Mouse (Mus musculus): Measurements from ENCODE around the gene Mau2. TPM values are rescaled to one million over a fixed set of nuclear protein-coding genes. Genes with fewer than 3 reads are reported as not detected.
"Not testable (repeated sequence)": the region's sequence is repeated elsewhere in the genome, so short reads cannot be mapped to it uniquely, and the experiment has no call there.

The Mau2 gene
- polyA plus RNA-seq, 1 experiment from 2014 or later = 77.9 TPM

GRCm38 (mm10) chr8:69995776-69996588, 46.6 kb downstream of the Mau2 start, which contains the start of gene Gatad2a:
Gatad2a (minus strand) TSS chr8:69996384.
- ATAC-seq (ENCODE audit: low read depth) = peak; percentile 100
- under 1% methylated on average over 85 of the region's 87 CpGs for WGBS
- peak within 1 kb of the TSS; percentile 76 for H3K9ac ChIP-seq (replicated peaks; ENCODE audit: low read depth, low read length)

DNA sequence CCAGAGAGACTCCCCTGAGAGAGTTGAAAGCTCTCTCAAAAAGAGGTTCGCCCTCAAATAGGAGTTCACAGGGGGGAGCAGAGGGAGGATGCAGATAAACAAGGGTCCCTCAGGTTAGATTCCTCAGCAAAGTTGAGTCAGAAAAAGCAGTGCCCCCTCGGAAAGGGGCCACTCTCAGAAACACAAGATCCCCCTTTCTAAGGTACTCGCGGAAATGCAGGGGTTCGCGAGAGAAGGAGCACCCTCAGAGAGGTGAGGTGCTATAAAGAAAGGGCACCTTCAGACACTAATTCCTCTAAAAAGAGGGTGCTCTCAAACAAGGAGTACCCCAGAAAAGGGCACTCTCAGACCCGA, 47.1 kb downstream of the Mau2 start:
- no peaks in the 10 kb centered on the region; the same call in 1 of the 2 replicates for H3K36me3 ChIP-seq (ENCODE audit: control insufficient read depth, insufficient read depth, low read length)
- no peak for ATAC-seq (ENCODE audit: low read depth)
- peak overlapping the region; percentile 59 for H3K4me2 ChIP-seq (ENCODE audit: low read depth, low read length)
- peak overlapping the region; percentile 80 for H3K27ac ChIP-seq (ENCODE audit: low read depth, low read length)
- peaks cover 9% of the 10 kb centered on the region for H3K4me1 ChIP-seq (ENCODE audit: control insufficient read depth, insufficient read depth, low read length)
- 0% methylated on average over 7 of the region's 7 CpGs for WGBS
- peak overlapping the region; percentile 77 for H3K4me3 ChIP-seq (ENCODE audit: low read depth, low read length)
- no peaks in the 10 kb centered on the region for H3K9me3 ChIP-seq (ENCODE audit: control insufficient read depth, low read length)
- peak overlapping the region; percentile 76 for H3K9ac ChIP-seq (replicated peaks; ENCODE audit: low read depth, low read length)
- no peaks in the 10 kb centered on the region for H3K27me3 ChIP-seq (ENCODE audit: control insufficient read depth, insufficient read depth, low read length)

More at GRCm38 (mm10) chr8:69995776-69996588, 46.6 kb downstream of the Mau2 start, which contains the start of gene Gatad2a:
- H3K36me3 ChIP-seq (ENCODE audit: control insufficient read depth, insufficient read depth, low read length) = no peaks in the 10 kb centered on the region; the same call in 1 of the 2 replicates
- H3K27ac ChIP-seq (ENCODE audit: low read depth, low read length) = peak within 1 kb of the TSS; percentile 80
- peak within 1 kb of the TSS; percentile 89 for H3K4me2 ChIP-seq (ENCODE audit: low read depth, low read length)
- peaks cover 9% of the 10 kb centered on the region for H3K4me1 ChIP-seq (ENCODE audit: control insufficient read depth, insufficient read depth, low read length)
- H3K27me3 ChIP-seq (ENCODE audit: control insufficient read depth, insufficient read depth, low read length) = no peaks in the 10 kb centered on the region
- peak within 1 kb of the TSS; percentile 77 for H3K4me3 ChIP-seq (ENCODE audit: low read depth, low read length)
- H3K9me3 ChIP-seq (ENCODE audit: control insufficient read depth, low read length) = no peaks in the 10 kb centered on the region

GRCm38 (mm10) chr8:69988936-69989335, 53.6 kb downstream of the Mau2 start:
- H3K4me3 ChIP-seq (ENCODE audit: low read depth, low read length); H3K4me1 ChIP-seq (ENCODE audit: control insufficient read depth, insufficient read depth, low read length); H3K4me2 ChIP-seq (ENCODE audit: low read depth, low read length); H3K36me3 ChIP-seq (ENCODE audit: control insufficient read depth, insufficient read depth, low read length); H3K27ac ChIP-seq (ENCODE audit: low read depth, low read length); H3K27me3 ChIP-seq (ENCODE audit: control insufficient read depth, insufficient read depth, low read length); H3K9me3 ChIP-seq (ENCODE audit: control insufficient read depth, low read length); H3K9ac ChIP-seq (replicated peaks; ENCODE audit: low read depth, low read length); ATAC-seq (ENCODE audit: low read depth): not testable (repeated sequence)
- 99% methylated on average over 6 of the region's 7 CpGs for WGBS

- Histone ChIP-seq H3K9me3 (ENCODE audit: control insufficient read depth, low read length) (no peaks in the 10 kb centered on the region), H3K27me3 (ENCODE audit: control insufficient read depth, insufficient read depth, low read length) (no peaks in the 10 kb centered on the region), H3K27ac (ENCODE audit: low read depth, low read length) (no peak overlapping the region), H3K4me1 (ENCODE audit: control insufficient read depth, insufficient read depth, low read length) (no peaks in the 10 kb centered on the region), H3K9ac (replicated peaks; ENCODE audit: low read depth, low read length) (no peak overlapping the region), H3K36me3 (ENCODE audit: control insufficient read depth, insufficient read depth, low read length) (no peaks in the 10 kb centered on the region; the same call in 1 of the 2 replicates), H3K4me2 (ENCODE audit: low read depth, low read length) (no peak overlapping the region), H3K4me3 (ENCODE audit: low read depth, low read length) (no peak overlapping the region)
- ATAC-seq (ENCODE audit: low read depth) = no peak
These were observed 54.8 kb downstream of the Mau2 start for GRCm38 (mm10) chr8:69987744-69988143.

- no peaks in the 10 kb centered on the region for H3K27me3 ChIP-seq (ENCODE audit: control insufficient read depth, insufficient read depth, low read length)
- 91% methylated on average over 2 of the region's 2 CpGs for WGBS
- no peaks in the 10 kb centered on the region for H3K9me3 ChIP-seq (ENCODE audit: control insufficient read depth, low read length)
- no peak overlapping the region for H3K4me3 ChIP-seq (ENCODE audit: low read depth, low read length)
- H3K4me1 ChIP-seq (ENCODE audit: control insufficient read depth, insufficient read depth, low read length) = no peaks in the 10 kb centered on the region
- no peaks in the 10 kb centered on the region for H3K36me3 ChIP-seq (ENCODE audit: control insufficient read depth, insufficient read depth, low read length)
- ATAC-seq (ENCODE audit: low read depth) = no peak
- no peak overlapping the region for H3K9ac ChIP-seq (replicated peaks; ENCODE audit: low read depth, low read length)
- no peak overlapping the region for H3K4me2 ChIP-seq (ENCODE audit: low read depth, low read length)
- no peak overlapping the region for H3K27ac ChIP-seq (ENCODE audit: low read depth, low read length)
These were observed 57.5 kb downstream of the Mau2 start for GRCm38 (mm10) chr8:69984876-69985553.

- Histone ChIP-seq H3K4me3 (ENCODE audit: low read depth, low read length) (no peak overlapping the region), H3K27ac (ENCODE audit: low read depth, low read length) (no peak overlapping the region), H3K9ac (replicated peaks; ENCODE audit: low read depth, low read length) (no peak overlapping the region), H3K4me1 (ENCODE audit: control insufficient read depth, insufficient read depth, low read length) (peaks cover 6% of the 10 kb centered on the region; the same call in 1 of the 2 replicates), H3K9me3 (ENCODE audit: control insufficient read depth, low read length) (no peaks in the 10 kb centered on the region), H3K4me2 (ENCODE audit: low read depth, low read length) (no peak overlapping the region), H3K36me3 (ENCODE audit: control insufficient read depth, insufficient read depth, low read length) (no peaks in the 10 kb centered on the region), H3K27me3 (ENCODE audit: control insufficient read depth, insufficient read depth, low read length) (no peaks in the 10 kb centered on the region)
- WGBS = 90% methylated on average over 4 of the region's 4 CpGs
- no peak for ATAC-seq (ENCODE audit: low read depth)
These were observed 64.1 kb downstream of the Mau2 start for GRCm38 (mm10) chr8:69978456-69978855.

DNA sequence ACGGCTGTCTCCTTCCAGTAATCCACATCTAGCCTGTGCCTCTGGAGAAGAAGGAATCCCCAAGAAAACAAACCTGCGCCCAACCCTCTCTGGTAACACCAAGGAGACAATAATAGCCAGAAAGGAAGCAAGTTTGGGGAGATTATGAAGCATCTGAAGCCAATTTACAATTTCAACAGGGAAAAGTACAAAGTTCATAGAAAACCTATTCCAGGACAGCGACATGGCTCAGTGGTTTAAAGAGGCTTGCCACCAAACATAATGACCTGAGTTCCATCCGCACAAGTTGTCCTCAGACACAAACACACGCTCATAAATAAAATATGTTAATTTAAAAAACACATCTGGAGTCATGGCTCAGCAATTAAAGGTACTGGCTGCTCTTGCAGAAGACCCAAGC, 67.7 kb downstream of the Mau2 start:
- Histone ChIP-seq H3K27me3 (ENCODE audit: control insufficient read depth, insufficient read depth, low read length) (no peaks in the 10 kb centered on the region), H3K9ac (replicated peaks; ENCODE audit: low read depth, low read length) (peak overlapping the region; percentile 71), H3K4me2 (ENCODE audit: low read depth, low read length) (peak overlapping the region; percentile 83), H3K27ac (ENCODE audit: low read depth, low read length) (peak overlapping the region; percentile 7; the same call in 1 of the 2 replicates), H3K36me3 (ENCODE audit: control insufficient read depth, insufficient read depth, low read length) (no peaks in the 10 kb centered on the region), H3K4me1 (ENCODE audit: control insufficient read depth, insufficient read depth, low read length) (peaks cover 26% of the 10 kb centered on the region), H3K4me3 (ENCODE audit: low read depth, low read length) (peak overlapping the region; percentile 91), H3K9me3 (ENCODE audit: control insufficient read depth, low read length) (no peaks in the 10 kb centered on the region)
- no peak for ATAC-seq (ENCODE audit: low read depth)
- WGBS = 34% methylated on average over 5 of the region's 5 CpGs

DNA sequence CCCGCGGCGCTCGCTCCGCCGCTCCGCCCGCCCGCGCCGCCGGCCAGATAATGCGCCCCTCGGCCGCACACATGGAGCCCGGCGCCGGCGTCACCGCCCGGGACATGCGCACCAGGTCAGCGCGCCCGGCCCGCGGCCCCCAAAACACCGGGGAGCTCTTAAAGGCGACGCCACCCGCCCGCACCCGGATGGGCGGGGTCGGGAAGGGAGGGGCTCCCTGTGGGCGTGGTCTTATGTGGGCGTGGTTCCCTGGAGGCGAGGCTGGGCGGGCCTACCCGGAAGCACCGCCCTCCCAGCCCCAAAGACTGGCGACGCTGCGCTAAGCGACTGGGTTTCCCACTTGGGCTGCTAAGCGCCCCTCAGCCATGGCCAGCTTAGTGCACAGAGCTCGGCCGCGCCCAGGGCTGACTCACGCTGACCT, 68.3 kb downstream of the Mau2 start:
- no peaks in the 10 kb centered on the region for H3K9me3 ChIP-seq (ENCODE audit: control insufficient read depth, low read length)
- H3K36me3 ChIP-seq (ENCODE audit: control insufficient read depth, insufficient read depth, low read length) = no peaks in the 10 kb centered on the region
- peak overlapping the region; percentile 71 for H3K9ac ChIP-seq (replicated peaks; ENCODE audit: low read depth, low read length)
- peak overlapping the region; percentile 83 for H3K4me2 ChIP-seq (ENCODE audit: low read depth, low read length)
- ATAC-seq (ENCODE audit: low read depth) = peak; percentile 92
- peak overlapping the region; percentile 91 for H3K4me3 ChIP-seq (ENCODE audit: low read depth, low read length)
- 0 out of 2 replicates have a peak overlapping the region, but pooled peaks have one; percentile 16 for H3K27ac ChIP-seq (ENCODE audit: low read depth, low read length)
- H3K27me3 ChIP-seq (ENCODE audit: control insufficient read depth, insufficient read depth, low read length) = no peaks in the 10 kb centered on the region
- WGBS = under 1% methylated on average over 50 of the region's 50 CpGs
- H3K4me1 ChIP-seq (ENCODE audit: control insufficient read depth, insufficient read depth, low read length) = peaks cover 26% of the 10 kb centered on the region
